Mouse (Mus musculus) hindbrain, embryonic 11.5 days (tissue): ENCODE measurements at regions not wholly inside any gene's neighbourhood (a gene's known extent, or its start where the extent isn't known, plus 50 kb on each side); places are given as distances from the start of the nearest gene placed in this dataset.

Experiments used
- ATAC-seq: fragments of 200-750 bp; cut with Nextera tagmentation; 2 replicates; pipeline ENCODE4 v1.8.0; 2017; ENCODE audit warnings: mild to moderate bottlenecking, moderate TSS enrichment, moderate library complexity; ENCODE audit not compliant: low FRiP score
- DNase-seq: peaks from one replicate; pipeline ENCODE4 v3.0.0-alpha.2; 2015; ENCODE audit warnings: low spot score
- H3K27ac ChIP-seq: fragments of 300-500 bp; sonication (generic); 2 replicates; pipeline ENCODE4 v1.5.1; 2014; ENCODE audit warnings: mild to moderate bottlenecking, low read depth, low read length
- H3K27me3 ChIP-seq: fragments of 300-500 bp; sonication (generic); 2 replicates; pipeline ENCODE4 v1.6.1; 2014; ENCODE audit warnings: mild to moderate bottlenecking, low read length, moderate library complexity, mixed read lengths; ENCODE audit not compliant: control insufficient read depth, insufficient read depth
- H3K36me3 ChIP-seq: fragments of 300-500 bp; sonication (generic); 2 replicates; pipeline ENCODE4 v1.6.1; 2014; ENCODE audit warnings: mild to moderate bottlenecking, low read length, moderate library complexity, mixed read lengths; ENCODE audit not compliant: control insufficient read depth, insufficient read depth
- H3K4me1 ChIP-seq: fragments of 300-500 bp; sonication (generic); replicated peaks from 2 replicates; pipeline ENCODE4 v1.6.1; 2014; ENCODE audit warnings: low read length, mixed read lengths; ENCODE audit not compliant: control insufficient read depth, insufficient read depth
- H3K4me2 ChIP-seq: fragments of 300-500 bp; sonication (generic); replicated peaks from 2 replicates; pipeline ENCODE4 v1.6.1; 2014; ENCODE audit warnings: mild to moderate bottlenecking, low read depth, low read length
- H3K4me3 ChIP-seq: fragments of 300-500 bp; sonication (generic); 2 replicates; pipeline ENCODE4 v1.5.1; 2014; ENCODE audit warnings: low read depth, low read length
- H3K9ac ChIP-seq: fragments of 300-500 bp; sonication (generic); 2 replicates; pipeline ENCODE4 v1.6.1; 2014; ENCODE audit warnings: low read depth, low read length
- H3K9me3 ChIP-seq: fragments of 300-500 bp; sonication (generic); 2 replicates; pipeline ENCODE4 v1.6.1; 2016; ENCODE audit warnings: low read length; ENCODE audit not compliant: control insufficient read depth
- WGBS: fragments of 180-500 bp; shearing (Covaris S2); extraction: QIAGEN DNeasy Blood & Tissue Kit; methylation state at CpG from one replicate; pipeline ENCODE4 v1.1.7; 2014; 5-methylcytosine and 5-hydroxymethylcytosine counted together

GRCm38 (mm10) chr15:40448623-40449022 lies 314.5 kb downstream of the 9330182O14Rik start:
- WGBS, result 81% methylated on average over 1 of the region's 1 CpGs
- H3K4me3 ChIP-seq, result no peak overlapping the region
- no peaks in the 10 kb centered on the region for H3K36me3 ChIP-seq
- ATAC-seq, result no peak
- H3K4me1 ChIP-seq, result no peaks in the 10 kb centered on the region
- H3K4me2 ChIP-seq, result no peak overlapping the region
- no peak for DNase-seq
- no peaks in the 10 kb centered on the region for H3K27me3 ChIP-seq
- no peak overlapping the region for H3K9ac ChIP-seq
- H3K9me3 ChIP-seq, result no peaks in the 10 kb centered on the region
- no peak overlapping the region for H3K27ac ChIP-seq

- H3K9ac ChIP-seq, result no peak overlapping the region
- ATAC-seq, result no peak
- no peaks in the 10 kb centered on the region for H3K36me3 ChIP-seq
- no peak for DNase-seq
- H3K4me1 ChIP-seq, result no peaks in the 10 kb centered on the region
- WGBS, result 84% methylated on average over 2 of the region's 2 CpGs
- no peaks in the 10 kb centered on the region for H3K9me3 ChIP-seq
- H3K27ac ChIP-seq, result no peak overlapping the region
- H3K4me2 ChIP-seq, result no peak overlapping the region
- H3K4me3 ChIP-seq, result no peak overlapping the region
- no peaks in the 10 kb centered on the region for H3K27me3 ChIP-seq
Observed at GRCm38 (mm10) chr15:40453235-40453634, 319.1 kb downstream of the 9330182O14Rik start.

GRCm38 (mm10) chr15:40475659-40476355 lies 341.6 kb downstream of the 9330182O14Rik start:
- Histone ChIP-seq H3K4me1 (no peaks in the 10 kb centered on the region), H3K27ac (no peak overlapping the region), H3K4me2 (no peak overlapping the region), H3K27me3 (no peaks in the 10 kb centered on the region), H3K4me3 (no peak overlapping the region), H3K9ac (no peak overlapping the region), H3K9me3 (no peaks in the 10 kb centered on the region), H3K36me3 (no peaks in the 10 kb centered on the region)
- ATAC-seq (no peak), DNase-seq (no peak)
- 81% methylated on average over 7 of the region's 7 CpGs for WGBS

GRCm38 (mm10) chr15:40480386-40480785 lies 346.2 kb downstream of the 9330182O14Rik start:
- no peaks in the 10 kb centered on the region for H3K9me3 ChIP-seq
- 71% methylated on average over 1 of the region's 1 CpGs for WGBS
- H3K27ac ChIP-seq, result no peak overlapping the region
- ATAC-seq (no peak), DNase-seq (no peak)
- H3K9ac ChIP-seq, result no peak overlapping the region
- no peak overlapping the region for H3K4me3 ChIP-seq
- H3K27me3 ChIP-seq, result no peaks in the 10 kb centered on the region
- no peaks in the 10 kb centered on the region for H3K4me1 ChIP-seq
- no peak overlapping the region for H3K4me2 ChIP-seq
- no peaks in the 10 kb centered on the region for H3K36me3 ChIP-seq

- ATAC-seq, result peak; percentile 53; the same call in 1 of the 2 replicates
Observed at GRCm38 (mm10) chr15:40481239-40481638, 347.1 kb downstream of the 9330182O14Rik start.

GRCm38 (mm10) chr15:40485997-40486396 lies 351.8 kb downstream of the 9330182O14Rik start:
- no peak overlapping the region for H3K4me2 ChIP-seq
- WGBS, result 94% methylated on average over 1 of the region's 1 CpGs

More at GRCm38 (mm10) chr15:40481239-40481638, 347.1 kb downstream of the 9330182O14Rik start:
- Histone ChIP-seq H3K4me2 (no peak overlapping the region), H3K4me3 (no peak overlapping the region), H3K27ac (no peak overlapping the region), H3K27me3 (no peaks in the 10 kb centered on the region), H3K9ac (no peak overlapping the region), H3K4me1 (no peaks in the 10 kb centered on the region), H3K36me3 (no peaks in the 10 kb centered on the region), H3K9me3 (no peaks in the 10 kb centered on the region)
- 57% methylated on average over 3 of the region's 3 CpGs for WGBS
- no peak for DNase-seq

GRCm38 (mm10) chr15:40501180-40502125 lies 367.3 kb downstream of the 9330182O14Rik start:
- no peaks in the 10 kb centered on the region for H3K9me3 ChIP-seq
- WGBS, result 48% methylated on average over 11 of the region's 11 CpGs
- no peaks in the 10 kb centered on the region for H3K36me3 ChIP-seq
- no peak overlapping the region for H3K4me2 ChIP-seq
- DNase-seq, result peak; percentile 3
- no peak overlapping the region for H3K4me3 ChIP-seq
- no peaks in the 10 kb centered on the region for H3K4me1 ChIP-seq
- H3K27me3 ChIP-seq, result no peaks in the 10 kb centered on the region
- peak; percentile 54 for ATAC-seq
- no peak overlapping the region for H3K9ac ChIP-seq
- H3K27ac ChIP-seq, result no peak overlapping the region

More at GRCm38 (mm10) chr15:40485997-40486396, 351.8 kb downstream of the 9330182O14Rik start:
- H3K4me3 ChIP-seq, result no peak overlapping the region
- no peaks in the 10 kb centered on the region for H3K27me3 ChIP-seq
- no peaks in the 10 kb centered on the region for H3K4me1 ChIP-seq
- H3K27ac ChIP-seq, result no peak overlapping the region
- ATAC-seq, result no peak
- H3K36me3 ChIP-seq, result no peaks in the 10 kb centered on the region
- H3K9ac ChIP-seq, result no peak overlapping the region
- DNase-seq, result no peak
- H3K9me3 ChIP-seq, result no peaks in the 10 kb centered on the region

- DNase-seq, result no peak
- H3K9me3 ChIP-seq, result no peaks in the 10 kb centered on the region
- ATAC-seq, result no peak
- H3K4me3 ChIP-seq, result no peak overlapping the region
- no peaks in the 10 kb centered on the region for H3K36me3 ChIP-seq
- no peak overlapping the region for H3K4me2 ChIP-seq
- no peak overlapping the region for H3K9ac ChIP-seq
- H3K27ac ChIP-seq, result no peak overlapping the region
- H3K27me3 ChIP-seq, result no peaks in the 10 kb centered on the region
- 75% methylated on average over 2 of the region's 2 CpGs for WGBS
- H3K4me1 ChIP-seq, result no peaks in the 10 kb centered on the region
Observed at GRCm38 (mm10) chr15:40510826-40511225, 376.7 kb downstream of the 9330182O14Rik start.
